Mouse (Mus musculus) brain, embryonic 14.5 days (tissue): ENCODE measurements around the gene Tbc1d22b.

Experiments used
- CTCF ChIP-seq: fragments of 200-500 bp; IDR thresholded peaks from 2 replicates; pipeline ENCODE4 v1.5.1; 2012; ENCODE audit warnings: inconsistent platforms, mild to moderate bottlenecking, moderate library complexity, borderline replicate concordance; ENCODE audit not compliant: insufficient read depth, insufficient read length; ENCODE audit errors: extremely low read depth
- POLR2A ChIP-seq: fragments of 200-500 bp; IDR thresholded peaks from 2 replicates; pipeline ENCODE4 v1.6.1; 2012; ENCODE audit warnings: mild to moderate bottlenecking, inconsistent platforms, borderline replicate concordance; ENCODE audit not compliant: poor library complexity, insufficient read depth, insufficient read length, severe bottlenecking; ENCODE audit errors: extremely low read depth

GRCm38 (mm10) chr17:29585446-29585845 is 35.9 kb downstream of the Tbc1d22b start:
- TF ChIP-seq CTCF = no peak
- TF ChIP-seq POLR2A = no peak
